Mouse (Mus musculus) kidney, adult 9 months (tissue): ENCODE data around the gene Ccdc66.

ENCODE experiments used
- DNase-seq: peaks from one replicate; pipeline ENCODE4 v3.0.0; 2022

Gene Ccdc66

DNA sequence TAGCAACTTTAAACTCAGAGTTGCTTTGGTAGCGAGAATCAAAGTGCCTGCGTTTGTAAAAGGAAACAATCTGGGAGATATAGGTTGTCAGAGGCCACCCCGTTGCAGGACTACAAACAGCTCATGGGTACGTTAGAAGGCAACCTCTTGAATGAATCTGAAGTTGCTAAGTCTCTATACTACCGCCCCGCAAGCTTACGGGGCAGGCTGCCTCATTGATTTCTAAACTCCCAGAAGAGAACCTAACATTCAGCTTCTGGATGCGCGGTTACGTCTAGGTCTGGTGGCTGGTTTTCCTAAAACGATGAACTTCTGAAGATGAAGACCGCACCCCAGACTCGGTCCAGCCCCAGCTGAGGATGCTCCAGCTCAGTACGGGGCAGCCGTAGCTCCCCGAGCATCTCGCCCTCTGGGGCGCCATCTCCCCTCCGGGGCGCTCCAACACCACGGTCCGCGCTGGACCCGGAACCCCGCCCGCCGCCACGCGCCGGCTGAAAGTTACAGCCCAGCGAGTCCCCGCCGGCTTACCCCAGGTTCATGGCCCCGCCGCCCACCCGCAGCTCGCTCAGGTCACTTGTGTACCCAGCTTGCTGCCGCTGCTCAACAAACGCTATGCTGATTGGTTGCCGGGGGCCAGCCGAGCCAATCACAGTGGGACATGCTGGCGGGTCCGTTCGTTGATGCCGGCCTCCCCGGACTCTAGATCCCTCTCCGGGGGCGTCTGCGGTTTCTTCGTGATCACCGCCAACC lies at the start of gene Ccdc66:
Gene Ccdc66 (minus strand): TSS at position 567 of the 750 bp plus-strand sequence.
- DNase-seq, result peak; percentile 99

GRCm38 (mm10) chr14:27543838-27544426 lies 35.7 kb upstream of the Ccdc66 start:
- no peak for DNase-seq

DNA sequence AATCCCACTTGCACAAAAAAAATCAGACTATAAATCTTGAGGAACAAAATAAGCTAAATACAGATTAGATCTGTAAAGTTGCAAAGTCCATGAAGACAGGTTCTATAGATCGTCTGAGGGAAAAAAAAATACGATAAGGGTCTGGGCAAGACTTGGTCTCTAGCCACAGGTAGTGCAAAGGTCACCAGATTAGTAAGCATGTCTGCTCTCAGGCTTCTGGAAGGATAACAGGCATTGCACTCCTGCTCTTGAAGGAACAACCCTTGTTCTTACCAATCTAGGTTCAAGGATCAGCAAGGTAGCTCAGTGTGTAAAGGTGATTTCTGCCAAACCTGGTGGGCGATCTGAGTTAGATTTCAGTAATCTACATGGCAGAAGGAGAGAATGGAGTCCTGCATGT lies 28.2 kb upstream of the Ccdc66 start:
- DNase-seq, result peak; percentile 11

DNA sequence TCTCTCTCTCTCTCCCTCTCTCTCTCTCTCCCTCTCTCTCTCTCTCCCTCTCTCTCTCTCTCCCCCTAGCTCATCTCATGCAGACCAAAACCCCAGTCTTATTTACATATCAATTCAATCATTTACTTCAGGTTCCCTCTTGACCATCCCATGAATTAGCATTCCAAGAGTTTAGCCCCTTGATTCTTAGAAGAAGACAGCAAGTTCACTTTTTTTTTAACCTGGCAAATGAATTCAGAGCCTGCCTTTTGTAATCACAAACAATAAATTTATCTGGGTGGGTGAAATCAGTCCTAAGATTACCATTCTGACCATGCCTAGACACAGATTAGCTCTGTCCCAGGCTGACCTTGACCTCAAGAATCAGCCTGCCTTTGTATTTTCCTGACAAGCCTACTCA lies 16.3 kb upstream of the Ccdc66 start:
- no peak for DNase-seq

DNA sequence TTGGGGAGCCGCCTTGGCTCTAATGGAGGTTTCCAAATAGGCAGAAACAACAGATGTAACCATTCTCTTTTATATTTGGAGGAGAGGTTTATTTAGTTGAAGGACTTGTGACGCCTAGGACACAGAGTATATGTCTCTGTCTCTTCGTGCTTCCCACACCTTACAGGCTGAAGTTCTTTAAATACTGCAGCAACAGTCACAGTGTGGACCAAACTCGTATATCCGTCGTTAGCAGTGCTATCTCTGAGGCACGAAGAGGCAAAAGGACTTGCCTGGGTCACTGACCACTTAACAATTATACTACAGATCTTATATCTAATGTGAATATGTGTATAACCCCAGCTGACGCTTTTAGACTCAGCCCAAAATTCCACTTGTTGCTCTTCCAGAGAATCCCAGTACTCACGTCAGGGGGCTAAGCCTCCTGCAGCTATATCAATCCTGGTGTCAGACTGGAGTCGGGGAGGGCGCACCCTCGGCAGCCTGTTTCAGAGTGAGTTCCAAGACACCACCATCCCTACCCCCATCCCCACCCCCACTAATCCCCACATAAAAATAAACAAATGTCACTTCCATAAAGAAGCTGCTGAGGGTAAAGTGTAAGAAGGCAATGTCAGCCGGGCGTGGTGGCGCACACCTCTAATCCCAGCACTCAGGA lies 513 bp upstream of the Ccdc66 start:
- peak; percentile 15 for DNase-seq

DNA sequence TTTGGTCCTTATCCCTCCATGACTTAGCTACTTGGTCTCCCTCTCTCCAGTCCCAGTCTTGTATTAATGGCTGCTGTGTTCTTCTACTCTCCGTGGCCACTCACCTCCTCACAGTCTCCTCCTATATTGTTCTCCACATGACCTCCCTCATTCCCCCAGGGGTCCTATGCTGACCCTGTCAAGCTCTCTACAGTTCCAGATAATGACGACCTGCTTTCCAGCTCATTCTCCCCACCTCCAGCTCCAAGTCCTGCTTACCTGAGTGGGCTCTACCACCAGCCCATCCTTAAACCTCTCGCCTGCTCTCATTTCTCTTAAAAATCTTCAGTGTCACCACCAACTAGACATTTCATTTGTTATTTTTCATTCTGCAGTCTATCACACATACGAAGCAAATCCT lies 7.2 kb downstream of the Ccdc66 start:
- DNase-seq, result no peak

GRCm38 (mm10) chr14:27493516-27493915 lies 14.7 kb downstream of the Ccdc66 start:
- DNase-seq, result no peak

- no peak for DNase-seq
These were observed 16.9 kb downstream of the Ccdc66 start for GRCm38 (mm10) chr14:27491399-27491798.

DNA sequence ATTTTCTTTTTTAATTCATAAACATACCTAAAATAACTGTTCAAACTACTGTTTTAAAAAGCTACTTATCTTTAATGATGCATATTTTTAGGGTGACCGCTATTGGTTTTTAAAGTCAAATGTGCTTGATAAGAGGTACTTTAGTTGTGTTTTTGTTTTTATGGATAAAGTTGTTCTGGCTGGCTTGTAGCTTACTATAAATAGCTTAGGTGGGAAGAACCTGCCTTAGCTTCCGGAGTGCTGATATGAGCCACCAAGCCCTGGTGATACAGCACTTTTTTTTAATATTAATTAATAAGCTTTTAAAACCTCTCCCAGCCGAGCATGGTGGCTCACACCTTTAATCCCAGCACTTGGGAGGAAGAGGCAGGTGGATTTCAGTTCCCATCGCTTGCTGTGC lies 61.3 kb downstream of the Ccdc66 start:
- no peak for DNase-seq

DNA sequence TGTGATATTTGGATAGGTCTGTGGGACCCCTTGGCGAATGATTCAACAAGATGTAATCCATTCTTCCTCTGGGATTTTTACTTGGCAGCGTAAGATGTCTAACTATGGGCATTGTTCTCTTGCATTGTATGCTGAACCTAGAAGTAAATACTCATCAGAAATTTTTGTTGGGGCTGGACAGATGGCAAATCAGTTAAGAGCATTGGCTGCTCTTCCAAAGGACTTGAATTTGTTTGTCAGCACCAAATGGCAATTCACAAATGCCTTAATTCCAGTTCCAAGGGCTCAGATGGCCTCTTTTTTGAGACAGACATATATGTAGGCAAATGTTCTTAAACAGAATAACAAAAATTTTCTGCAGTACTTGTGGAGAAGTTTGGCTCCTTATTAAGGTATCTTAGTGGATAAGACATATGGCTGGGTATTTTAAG lies 63.4 kb downstream of the Ccdc66 start:
- DNase-seq, result no peak

- DNase-seq, result peak; percentile 32
These were observed 67.3 kb downstream of the Ccdc66 start for GRCm38 (mm10) chr14:27440921-27441320.

GRCm38 (mm10) chr14:27436826-27437225 lies 71.4 kb downstream of the Ccdc66 start:
- DNase-seq, result peak; percentile 85

GRCm38 (mm10) chr14:27436116-27436515 lies 72.1 kb downstream of the Ccdc66 start:
- peak; percentile 57 for DNase-seq

DNA sequence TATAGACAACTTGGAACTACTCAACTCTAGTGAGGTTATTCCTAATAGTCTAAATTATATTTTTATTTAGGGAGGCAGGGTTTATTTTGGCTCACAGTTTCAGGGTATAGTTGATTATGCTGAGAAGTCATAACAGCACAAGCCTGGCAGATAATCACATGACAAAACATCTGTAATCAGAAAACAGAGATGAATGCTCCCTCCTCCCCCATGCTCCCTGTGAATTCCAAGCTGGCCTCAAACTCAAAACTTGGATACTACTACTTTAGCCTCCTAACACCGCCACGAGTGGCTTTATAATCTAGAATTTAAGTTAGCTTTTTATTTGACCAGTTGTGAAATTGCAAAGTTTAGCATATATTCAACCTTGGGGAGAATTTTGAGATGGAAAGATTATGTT lies 76.2 kb downstream of the Ccdc66 start:
- no peak for DNase-seq
